Mouse (Mus musculus): ENCODE measurements at regions not wholly inside any gene's neighbourhood (a gene's known extent, or its start where the extent isn't known, plus 50 kb on each side); places are given as distances from the start of the nearest gene placed in this dataset.

- WGBS: 83% methylated on average over 5 of the region's 5 CpGs
- no peak overlapping the region for H3K9ac ChIP-seq
- no peak overlapping the region for H3K4me3 ChIP-seq (ENCODE audit: low read depth, low read length)
- H3K4me1 ChIP-seq (ENCODE audit: insufficient read depth): no peaks in the 10 kb centered on the region
- H3K27ac ChIP-seq (ENCODE audit: low read depth): no peak overlapping the region
- no peaks in the 10 kb centered on the region for H3K9me3 ChIP-seq (ENCODE audit: low read depth, low read length)
- ATAC-seq (ENCODE audit: insufficient read depth) (no peak), DNase-seq (no peak)
- H3K27me3 ChIP-seq (ENCODE audit: insufficient read depth, low read length): no peaks in the 10 kb centered on the region
- no peaks in the 10 kb centered on the region for H3K36me3 ChIP-seq (ENCODE audit: insufficient read depth)
- no peak for TF ChIP-seq CTCF (IDR thresholded peaks at IDR 0.05; ENCODE audit: low read depth)
- H3K4me2 ChIP-seq: no peak overlapping the region
These were observed 63.2 kb upstream of the Bmp6 start for GRCm38 (mm10) chr13:38281712-38282111.

- Histone ChIP-seq H3K27me3 (ENCODE audit: insufficient read depth, low read length) (no peaks in the 10 kb centered on the region), H3K36me3 (ENCODE audit: insufficient read depth) (no peaks in the 10 kb centered on the region), H3K9me3 (ENCODE audit: low read depth, low read length) (no peaks in the 10 kb centered on the region), H3K4me3 (ENCODE audit: low read depth, low read length) (no peak overlapping the region), H3K9ac (no peak overlapping the region), H3K27ac (ENCODE audit: low read depth) (no peak overlapping the region), H3K4me1 (ENCODE audit: insufficient read depth) (peaks cover 8% of the 10 kb centered on the region; the same call in 1 of the 2 replicates), H3K4me2 (no peak overlapping the region)
- no peak for ATAC-seq (ENCODE audit: insufficient read depth)
- DNase-seq: no peak
- 61% methylated on average over 3 of the region's 3 CpGs for WGBS
- TF ChIP-seq CTCF (IDR thresholded peaks at IDR 0.05; ENCODE audit: low read depth): no peak
These were observed 56.9 kb upstream of the Bmp6 start for GRCm38 (mm10) chr13:38287960-38288359.

GRCm38 (mm10) chr13:38288572-38289440 is 56.1 kb upstream of the Bmp6 start:
- no peaks in the 10 kb centered on the region for H3K36me3 ChIP-seq (ENCODE audit: insufficient read depth)
- H3K9ac ChIP-seq: no peak overlapping the region
- WGBS: 80% methylated on average over 14 of the region's 14 CpGs
- DNase-seq: no peak
- no peak overlapping the region for H3K27ac ChIP-seq (ENCODE audit: low read depth)
- H3K4me2 ChIP-seq: no peak overlapping the region
- no peak for ATAC-seq (ENCODE audit: insufficient read depth)
- H3K4me1 ChIP-seq (ENCODE audit: insufficient read depth): peaks cover 8% of the 10 kb centered on the region; the same call in 1 of the 2 replicates
- no peaks in the 10 kb centered on the region for H3K27me3 ChIP-seq (ENCODE audit: insufficient read depth, low read length)
- H3K9me3 ChIP-seq (ENCODE audit: low read depth, low read length): no peaks in the 10 kb centered on the region
- no peak overlapping the region for H3K4me3 ChIP-seq (ENCODE audit: low read depth, low read length)
- TF ChIP-seq CTCF (IDR thresholded peaks at IDR 0.05; ENCODE audit: low read depth): no peak

GRCm38 (mm10) chr13:38290287-38290941 is 54.5 kb upstream of the Bmp6 start:
- WGBS: 22% methylated on average over 21 of the region's 21 CpGs
- Histone ChIP-seq H3K4me3 (ENCODE audit: low read depth, low read length) (no peak overlapping the region), H3K36me3 (ENCODE audit: insufficient read depth) (no peaks in the 10 kb centered on the region), H3K4me1 (ENCODE audit: insufficient read depth) (peaks cover 8% of the 10 kb centered on the region; the same call in 1 of the 2 replicates), H3K9me3 (ENCODE audit: low read depth, low read length) (no peaks in the 10 kb centered on the region), H3K27ac (ENCODE audit: low read depth) (no peak overlapping the region), H3K27me3 (ENCODE audit: insufficient read depth, low read length) (no peaks in the 10 kb centered on the region), H3K4me2 (peak overlapping the region; percentile 31), H3K9ac (no peak overlapping the region)
- peak; percentile 79 for ATAC-seq (ENCODE audit: insufficient read depth)
- peak; percentile 67 for DNase-seq
- TF ChIP-seq CTCF (IDR thresholded peaks at IDR 0.05; ENCODE audit: low read depth): no peak

GRCm38 (mm10) chr13:38291487-38291886 is 53.4 kb upstream of the Bmp6 start:
- DNase-seq (no peak), ATAC-seq (ENCODE audit: insufficient read depth) (no peak)
- Histone ChIP-seq H3K9me3 (ENCODE audit: low read depth, low read length) (no peaks in the 10 kb centered on the region), H3K27me3 (ENCODE audit: insufficient read depth, low read length) (no peaks in the 10 kb centered on the region), H3K9ac (no peak overlapping the region), H3K4me1 (ENCODE audit: insufficient read depth) (peaks cover 8% of the 10 kb centered on the region; the same call in 1 of the 2 replicates), H3K4me2 (no peak overlapping the region), H3K4me3 (ENCODE audit: low read depth, low read length) (no peak overlapping the region), H3K36me3 (ENCODE audit: insufficient read depth) (no peaks in the 10 kb centered on the region), H3K27ac (ENCODE audit: low read depth) (no peak overlapping the region)
- no peak for TF ChIP-seq CTCF (IDR thresholded peaks at IDR 0.05; ENCODE audit: low read depth)
- WGBS: 85% methylated on average over 4 of the region's 4 CpGs
